Mouse (Mus musculus): ENCODE measurements around the gene Msantd2.

Gene Msantd2

GRCm38 (mm10) chr9:37541851-37542642 is 52.9 kb downstream of the Msantd2 start:
- no peak for DNase-seq (ENCODE audit: low spot score)

- no peak for DNase-seq (ENCODE audit: low spot score)
Observed at GRCm38 (mm10) chr9:37543869-37544440, 54.8 kb downstream of the Msantd2 start.

- peak; percentile 43 for DNase-seq (ENCODE audit: low spot score)
Observed at GRCm38 (mm10) chr9:37544447-37545165, 55.5 kb downstream of the Msantd2 start.

DNA sequence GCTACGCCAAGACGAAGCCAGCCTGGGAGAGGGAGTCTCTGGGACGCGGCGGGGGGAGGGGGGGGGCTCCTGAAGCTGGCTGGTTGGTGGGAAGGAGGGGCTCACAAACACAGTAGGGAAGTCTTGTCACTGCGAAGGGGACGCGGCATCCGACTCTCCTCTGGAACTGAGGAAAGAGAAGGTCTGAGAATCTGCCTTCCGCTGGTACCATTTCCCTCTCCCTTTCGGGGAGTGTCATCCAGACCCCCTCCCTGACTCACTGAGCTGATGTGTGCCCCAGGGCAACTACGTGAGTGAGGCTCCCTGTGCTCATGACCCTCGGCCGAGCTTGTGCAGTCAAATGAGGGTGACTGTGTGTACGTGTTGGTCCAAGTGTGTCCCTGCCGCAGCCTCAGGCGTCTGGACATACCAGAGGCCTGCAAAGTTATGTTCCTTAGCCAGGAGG is 56.1 kb downstream of the Msantd2 start:
- DNase-seq (ENCODE audit: low spot score), result no peak

GRCm38 (mm10) chr9:37545847-37546452 is 56.8 kb downstream of the Msantd2 start:
- DNase-seq (ENCODE audit: low spot score), result no peak

- no peak for DNase-seq (ENCODE audit: low spot score)
Observed at GRCm38 (mm10) chr9:37546889-37547288, 57.8 kb downstream of the Msantd2 start.

DNA sequence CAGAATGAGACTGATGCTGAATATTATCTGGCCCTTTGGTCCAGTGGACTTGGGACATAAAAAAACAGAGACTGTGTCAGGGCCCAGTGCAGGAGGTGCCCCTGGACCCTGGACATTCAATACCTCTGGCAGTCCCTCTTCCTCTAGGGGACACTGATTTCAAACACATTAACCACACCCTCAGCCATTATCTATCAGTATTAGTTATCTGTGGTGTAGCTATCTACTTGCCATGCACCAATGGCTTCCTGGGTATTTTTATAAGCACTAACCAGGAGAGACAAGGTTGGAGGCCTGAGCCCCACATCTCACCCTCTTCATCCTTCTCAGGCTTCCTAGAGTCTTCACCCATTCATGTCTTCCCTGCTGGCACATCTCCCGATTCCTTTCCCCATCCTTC is 61.3 kb downstream of the Msantd2 start:
- no peak for DNase-seq (ENCODE audit: low spot score)

DNA sequence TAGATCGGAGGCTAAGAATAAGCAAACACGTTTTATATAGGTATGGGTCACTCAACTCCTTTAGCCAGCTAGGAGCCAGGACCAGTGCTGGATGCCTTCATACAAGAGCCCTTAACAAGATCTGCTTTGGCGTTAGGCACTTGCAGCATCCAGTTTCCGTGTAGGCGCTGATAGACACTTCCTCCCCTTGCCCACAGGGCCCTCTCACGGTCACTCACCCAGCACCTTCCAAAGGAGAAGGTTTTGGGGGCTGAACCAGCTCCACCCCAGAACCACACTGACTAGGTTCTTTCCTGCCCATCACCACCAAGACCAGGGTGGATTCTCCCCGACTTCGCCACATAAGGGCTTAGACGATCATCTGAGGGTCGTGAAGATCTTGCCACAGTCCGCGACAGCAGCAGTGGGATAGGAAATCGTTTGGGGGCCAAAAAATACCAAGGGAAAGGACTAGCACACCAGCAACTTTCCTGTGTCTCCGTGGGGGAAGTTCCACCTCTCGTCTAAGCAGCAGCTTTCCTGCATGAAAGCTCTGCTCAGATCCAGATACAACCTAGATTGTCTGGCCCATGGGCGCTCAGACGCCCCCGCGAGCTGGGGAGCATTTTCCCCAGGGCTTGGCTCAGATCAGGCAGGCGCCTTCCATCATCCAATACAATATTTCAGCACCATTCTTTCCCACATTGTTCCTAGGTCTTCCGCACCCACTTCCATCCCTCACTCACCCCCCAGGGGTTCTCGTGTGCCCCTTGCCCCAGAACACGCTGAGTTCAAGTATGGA is 62.8 kb downstream of the Msantd2 start:
- DNase-seq (ENCODE audit: low spot score), result no peak

GRCm38 (mm10) chr9:37552536-37553293 is 63.6 kb downstream of the Msantd2 start, which contains the start of gene Nrgn:
Nrgn (minus strand) TSS chr9:37552904.
- DNase-seq (ENCODE audit: low spot score), result peak; percentile 73

DNA sequence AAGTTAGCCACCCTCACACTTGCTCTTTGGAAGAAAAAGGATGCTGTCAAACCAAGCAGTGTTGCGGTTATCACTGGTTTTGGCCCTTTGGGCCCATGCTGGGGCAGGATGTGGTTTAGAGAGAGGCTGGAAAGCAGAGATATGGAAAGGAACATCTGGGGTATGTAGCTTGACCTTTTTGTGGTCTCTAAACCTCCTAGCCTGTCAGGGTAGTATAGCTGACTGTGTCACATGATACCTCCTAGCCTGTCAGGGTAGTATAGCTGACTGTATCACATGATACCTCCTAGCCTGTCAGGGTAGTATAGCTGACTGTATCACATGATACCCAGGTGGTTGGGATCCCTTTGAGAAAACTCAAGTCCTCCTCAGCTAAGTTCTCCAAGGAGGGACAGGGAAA is 65.2 kb downstream of the Msantd2 start:
- no peak for DNase-seq (ENCODE audit: low spot score)

DNA sequence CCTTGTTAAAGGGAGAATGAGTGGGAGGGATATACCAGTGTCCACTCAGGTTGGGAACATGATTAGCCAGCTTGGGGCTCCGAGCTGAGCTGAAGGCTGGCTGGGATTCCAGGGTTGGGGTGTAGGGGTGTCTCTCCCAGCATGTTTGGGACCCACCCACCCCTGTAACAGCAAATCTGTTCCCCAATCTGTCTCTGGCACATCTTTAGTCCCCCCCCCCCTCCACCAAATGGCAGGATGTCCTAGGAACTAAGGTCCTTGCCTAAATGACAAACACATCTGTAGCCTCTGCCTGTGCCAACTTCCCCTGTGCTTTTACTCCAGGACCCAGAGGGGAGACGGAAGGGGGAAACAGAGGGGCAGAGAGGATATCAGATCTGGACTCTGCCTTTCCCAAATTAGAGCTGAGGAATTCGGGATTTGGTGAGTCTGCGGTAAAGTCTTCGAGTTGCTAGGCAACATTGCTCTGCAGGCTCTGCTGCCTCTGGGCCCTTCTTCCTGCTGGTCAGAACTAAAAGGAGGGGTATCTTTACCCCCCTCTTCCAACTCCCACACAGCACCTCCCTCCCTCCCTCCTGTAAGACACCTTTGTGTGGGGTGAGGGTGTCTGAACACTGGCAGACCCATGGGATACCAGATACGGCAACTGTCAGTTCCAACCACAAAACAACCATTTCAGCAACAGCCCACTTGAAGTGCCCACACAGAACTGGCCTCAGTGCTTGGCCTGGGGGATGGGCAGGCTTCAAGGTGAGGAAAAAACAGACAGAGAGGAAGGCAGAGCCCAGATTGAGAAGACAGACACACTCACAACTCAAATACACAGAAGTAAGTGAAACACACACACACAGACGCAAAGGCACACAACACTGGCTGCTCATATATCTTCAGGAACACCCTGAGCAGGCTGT is 66.0 kb downstream of the Msantd2 start, which contains the start of gene Siae:
Siae (plus strand) TSS at position 861 of the 911 bp plus-strand sequence.
- no peak for DNase-seq (ENCODE audit: low spot score)

DNA sequence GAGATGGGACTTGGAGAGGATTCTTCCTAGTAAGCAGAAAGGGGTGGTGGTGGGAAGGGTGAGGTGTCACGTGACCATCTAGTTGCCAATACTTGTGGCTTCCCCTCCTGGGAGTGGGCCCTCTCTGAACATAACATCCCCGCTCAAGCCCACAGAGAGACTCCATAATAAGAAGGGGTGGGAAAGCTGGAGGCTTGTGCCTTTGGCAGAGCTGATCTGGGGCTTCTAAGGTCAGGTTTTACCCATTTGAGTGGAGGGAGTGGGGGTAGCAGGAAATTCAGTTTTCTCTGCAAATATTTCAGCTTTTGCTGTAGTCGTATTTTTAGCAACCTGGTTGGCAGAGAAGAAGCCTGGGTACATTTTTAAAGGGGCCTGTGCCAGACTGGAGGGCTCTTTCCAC is 67.2 kb downstream of the Msantd2 start:
- no peak for DNase-seq (ENCODE audit: low spot score)

- DNase-seq (ENCODE audit: low spot score), result no peak
Observed at GRCm38 (mm10) chr9:37560617-37561016, 71.5 kb downstream of the Msantd2 start.

DNA sequence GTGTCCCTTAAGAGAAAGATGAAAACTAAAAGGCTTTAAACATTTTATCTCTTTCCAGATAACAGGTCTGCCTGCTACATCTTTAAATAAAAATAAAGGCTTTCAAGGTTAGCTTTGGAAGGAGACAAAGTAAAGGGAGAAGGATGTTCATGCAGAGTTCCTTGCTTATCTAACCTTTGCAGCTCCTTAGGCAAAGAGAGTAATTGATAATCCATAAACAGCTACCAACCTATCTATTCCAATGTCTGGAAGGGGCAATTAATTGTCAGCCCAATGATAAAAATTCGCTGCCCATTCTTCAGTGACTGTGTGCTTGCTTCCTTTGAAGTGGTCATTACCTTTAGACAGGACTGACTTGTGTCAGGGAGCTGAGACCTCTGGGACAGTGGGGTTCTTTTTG is 74.7 kb downstream of the Msantd2 start:
- DNase-seq (ENCODE audit: low spot score), result no peak

GRCm38 (mm10) chr9:37567019-37567418 is 77.9 kb downstream of the Msantd2 start:
- no peak for DNase-seq (ENCODE audit: low spot score)

DNA sequence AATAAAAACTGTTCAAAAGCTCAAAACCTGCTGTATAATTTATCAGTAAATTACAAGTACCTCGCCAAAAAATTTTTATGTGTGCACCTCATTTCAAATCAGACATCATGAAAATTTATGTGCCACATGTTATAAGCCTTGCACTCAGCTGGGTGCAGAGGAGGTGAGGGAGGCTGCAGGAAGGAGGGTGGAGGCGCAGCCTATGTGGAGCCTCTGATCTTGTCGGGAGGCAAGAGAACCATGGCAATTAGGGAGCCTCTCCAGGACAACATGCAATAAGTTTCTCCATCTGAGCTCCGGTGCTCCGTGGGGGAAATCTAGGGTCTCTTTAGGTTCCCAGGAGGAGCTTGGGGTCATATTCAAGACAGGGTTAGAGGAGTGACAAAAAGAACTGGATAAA is 78.3 kb downstream of the Msantd2 start:
- DNase-seq (ENCODE audit: low spot score), result no peak

DNA sequence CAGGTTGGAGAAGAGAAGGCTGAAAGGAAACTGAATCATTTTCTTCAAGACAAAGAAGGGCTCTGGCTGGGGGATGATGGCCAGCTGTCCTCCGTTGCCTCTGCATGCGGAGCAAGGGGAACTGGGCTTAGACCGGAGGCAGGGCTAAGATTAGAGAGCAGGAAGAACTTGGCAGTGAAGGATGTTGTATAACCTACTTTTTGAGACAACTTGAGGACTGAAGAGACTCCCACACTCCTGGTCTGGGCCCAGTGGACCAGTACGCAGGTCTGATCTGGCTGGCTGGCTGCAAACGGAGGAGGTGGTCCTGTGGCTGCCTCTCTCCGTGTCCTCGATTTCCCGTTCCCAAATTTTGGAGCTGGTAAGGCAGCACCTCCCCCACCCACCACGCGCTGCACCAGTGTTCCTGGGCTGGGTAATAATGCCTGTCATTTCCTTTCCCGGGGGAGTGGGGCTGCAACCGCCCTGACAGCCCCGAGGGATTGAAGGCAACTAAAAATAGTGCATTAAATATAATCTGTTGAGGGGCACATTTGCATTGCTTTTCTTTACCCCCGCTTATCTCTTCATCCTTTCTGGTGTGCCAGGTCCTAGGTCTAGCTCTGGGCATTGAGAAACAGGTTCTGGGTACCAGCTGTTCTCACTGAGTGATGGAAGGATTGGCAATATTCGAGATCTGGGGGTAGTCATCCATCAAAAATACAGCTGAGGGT is 78.9 kb downstream of the Msantd2 start:
- DNase-seq (ENCODE audit: low spot score), result no peak

- no peak for DNase-seq (ENCODE audit: low spot score)
Observed at GRCm38 (mm10) chr9:37568605-37569214, 79.6 kb downstream of the Msantd2 start.

Data from c-Kit-positive CD71-positive TER-119-positive erythroid progenitor cells, embryonic 14.5 days (primary cell).